Mouse (Mus musculus) ES-Bruce4 (cell line): ENCODE data around the gene Mettl17.

ENCODE experiments used
- CTCF ChIP-seq: IDR thresholded peaks from one replicate; pipeline ENCODE4 v1.8.1; 2011; ENCODE audit warnings: low read depth, low read length
- EP300 ChIP-seq: IDR thresholded peaks from 2 replicates; pipeline ENCODE4 v1.6.1; 2011; ENCODE audit warnings: low read depth, low read length; ENCODE audit not compliant: insufficient read depth
- POLR2A ChIP-seq: IDR thresholded peaks from one replicate; pipeline ENCODE4 v1.8.1; 2011; ENCODE audit warnings: low read length; ENCODE audit not compliant: insufficient read depth

DNA sequence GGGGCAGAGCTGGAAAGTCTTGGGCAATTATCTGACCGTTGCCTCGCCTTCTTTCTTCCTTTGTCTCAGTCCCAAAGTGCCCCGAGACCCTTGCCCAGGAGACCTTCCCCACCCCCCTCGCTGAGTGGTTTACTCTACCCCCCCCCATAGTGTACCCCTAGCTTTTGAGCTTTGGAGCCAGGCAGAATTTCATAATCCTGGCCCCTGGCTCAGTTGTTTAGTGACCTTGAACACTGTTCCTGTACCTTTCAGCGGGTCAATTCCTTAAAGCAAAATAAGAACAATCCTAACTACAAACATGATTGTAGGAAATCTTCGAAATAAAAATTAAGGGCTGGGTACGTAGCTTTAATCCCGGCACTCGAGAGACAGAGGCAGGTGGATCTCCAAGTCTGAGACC, 56.9 kb downstream of the Mettl17 start:
- TF ChIP-seq CTCF (no peak), EP300 (no peak), POLR2A (no peak)
